Mouse (Mus musculus) olfactory bulb, adult 2 months (tissue): ENCODE results near the gene Atxn10.

Experiments used
- CTCF ChIP-seq: fragments of 200-500 bp; IDR thresholded peaks from 2 replicates; pipeline ENCODE4 v1.5.1; 2012; ENCODE audit warnings: low read depth, mild to moderate bottlenecking, low read length, moderate library complexity; ENCODE audit not compliant: insufficient read depth
- POLR2A ChIP-seq: fragments of 200-500 bp; IDR thresholded peaks from 2 replicates; pipeline ENCODE4 v1.6.1; 2012; ENCODE audit warnings: mild to moderate bottlenecking, low read depth, low read length, moderate library complexity; ENCODE audit not compliant: insufficient read depth

GRCm38 (mm10) chr15:85403256-85403731, 67.2 kb downstream of the Atxn10 start:
- TF ChIP-seq CTCF (0 out of 2 replicates have a peak, but pooled peaks have one; percentile 18), POLR2A (no peak)
